Comparison of ENCODE assay signal across 17 mouse cellular contexts in genomic region chr11:5988126-5988525, GRCm38 (mm10). TPM values are rescaled to one million over a fixed set of nuclear protein-coding genes. Genes with fewer than 3 reads are reported as not detected.
"Had no signal": no experiment of that assay in that cellular context is flagged by ENCODE, and none has a peak within 500 bp of the region (broad histone marks: within the 10 kb centered on the region; RNA-seq: fewer than 3 reads in every experiment).

No protein-coding gene starts in this region.

- DNase-seq: liver, embryonic 13.5 days; liver, postnatal 0 days; lung, adult 2 months; lung, postnatal 4 days; right cerebral cortex, postnatal 14 days; thymus, adult 18-20 months; thymus, postnatal 14 days; thymus, postnatal 36 days had no signal

- H3K27ac ChIP-seq: liver, embryonic 13.5 days; liver, embryonic 15.5 days; lung, embryonic 15.5 days; midbrain, embryonic 10.5 days; midbrain, embryonic 13.5 days; neural tube, embryonic 13.5 days; neural tube, embryonic 15.5 days had no signal

- H3K4me3 ChIP-seq: liver, embryonic 13.5 days; liver, embryonic 15.5 days; lung, embryonic 15.5 days; midbrain, embryonic 10.5 days; midbrain, embryonic 13.5 days; myocyte; neural tube, embryonic 13.5 days; neural tube, embryonic 15.5 days had no signal

RNA-seq across cellular contexts. Expression of gene Gck, which starts 38.2 kb away (rescaled TPM):
- total RNA-seq: megakaryocyte, adult 5-6 weeks; megakaryocyte-erythroid progenitor cell, adult 5-6 weeks had no signal
